Mouse (Mus musculus): ENCODE results near the gene Sult4a1. TPM values are rescaled to one million over a fixed set of nuclear protein-coding genes. Genes with fewer than 3 reads are reported as not detected.

Sult4a1 gene
- total RNA-seq, 2 experiments from 2014 or later = 0.39 TPM; not detected in 1

GRCm38 (mm10) chr15:84053859-84054258, 51.7 kb downstream of the Sult4a1 start:
- intact Hi-C loops (cut with DNase I) = loop anchor here (1.0 to 5.0 kb wide), 4 partner anchors 97 to 387 kb away; no protein-coding TSS in a partner anchor
- DNase-seq = peak; percentile 76 to 81

- intact Hi-C loops (cut with DNase I) = loop anchor here (5.0 kb wide), 2 partner anchors 96 to 386 kb away; no protein-coding TSS in a partner anchor
- no peak for DNase-seq
Observed at GRCm38 (mm10) chr15:84053240-84053639, 52.3 kb downstream of the Sult4a1 start.

- intact Hi-C loops (cut with DNase I) = loop anchor here (5.0 kb wide), 2 partner anchors 95 to 385 kb away; no protein-coding TSS in a partner anchor
- no peak for DNase-seq
Observed at GRCm38 (mm10) chr15:84052390-84052789, 53.2 kb downstream of the Sult4a1 start.

DNA sequence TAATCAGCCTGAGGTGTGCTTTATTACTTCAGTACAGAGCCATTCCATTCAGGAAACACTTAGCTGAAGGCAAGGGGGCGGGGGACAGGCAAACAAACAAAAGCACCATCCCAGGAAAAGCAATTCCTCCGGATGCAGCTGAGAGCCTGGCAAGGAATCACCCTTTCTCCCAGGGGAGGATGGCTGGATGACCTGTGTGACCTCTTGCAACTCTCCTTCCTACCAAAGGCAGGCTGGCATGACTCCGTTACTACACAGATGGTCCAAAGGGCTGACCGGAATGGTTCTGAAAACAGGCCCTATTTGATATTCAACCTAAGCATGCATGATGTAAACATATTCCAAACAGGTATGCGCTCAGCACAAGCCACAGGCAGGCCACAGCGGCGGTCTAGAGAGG, 56.0 kb downstream of the Sult4a1 start:
- no peak for DNase-seq
- intact Hi-C loops (cut with DNase I) = no loop called here

GRCm38 (mm10) chr15:84045562-84045961, 60.0 kb downstream of the Sult4a1 start:
- intact Hi-C loops (cut with DNase I) = no loop called here
- no peak for DNase-seq

GRCm38 (mm10) chr15:84037067-84037466, 68.5 kb downstream of the Sult4a1 start:
- DNase-seq = no peak
- intact Hi-C loops (cut with DNase I) = no loop called here

Other genes with a start within 250 kb of the Sult4a1 start
- not detected for gene Efcab6, start 40.4 kb downstream of the Sult4a1 start, total RNA-seq (2021)
- not detected for gene Pnpla5, start 17.4 kb upstream of the Sult4a1 start, total RNA-seq (2021)
- 1 to 10 TPM; 1.9 to 2.9 TPM for gene Pnpla3, start 62.1 kb upstream of the Sult4a1 start, total RNA-seq (2021)
- gene Samm50, start 86.5 kb upstream of the Sult4a1 start, total RNA-seq (2021) = 100 to 1,000 TPM; 270 to 286 TPM
- 100 to 1,000 TPM; 110 to 142 TPM for gene Parvb, start 126.3 kb upstream of the Sult4a1 start, total RNA-seq (2021)
- 1 to 10 TPM; 1.1 to 2.5 TPM for gene Parvg, start 218.3 kb upstream of the Sult4a1 start, total RNA-seq (2021)